Mouse (Mus musculus): ENCODE results near the gene Zfp839.
A peak's percentile ranks its signal among the peaks of the same experiment; 100 is the strongest.

Zfp839 gene

DNA sequence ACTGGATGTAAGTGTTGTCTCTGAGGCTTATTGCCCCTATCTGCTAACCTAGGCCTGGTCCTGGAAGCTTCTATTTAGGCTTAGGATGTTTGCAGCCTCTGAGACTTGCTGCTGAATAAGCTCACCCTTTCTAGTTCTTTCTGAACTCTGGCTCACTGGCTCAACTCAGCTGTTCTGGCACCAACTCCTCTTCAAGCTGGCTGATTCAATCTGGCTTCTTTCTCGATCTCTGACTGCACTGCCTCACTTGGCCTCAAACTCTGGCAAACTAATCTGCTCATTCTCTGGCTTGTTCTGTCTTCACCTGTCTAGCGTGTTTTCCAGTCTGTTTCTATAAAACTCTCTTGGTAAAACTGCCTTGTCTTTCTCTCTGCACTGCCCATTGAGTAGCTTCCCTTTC lies 25.3 kb downstream of the Zfp839 start:
- no peak for DNase-seq (ENCODE audit: low spot score in 2 of 2)

DNA sequence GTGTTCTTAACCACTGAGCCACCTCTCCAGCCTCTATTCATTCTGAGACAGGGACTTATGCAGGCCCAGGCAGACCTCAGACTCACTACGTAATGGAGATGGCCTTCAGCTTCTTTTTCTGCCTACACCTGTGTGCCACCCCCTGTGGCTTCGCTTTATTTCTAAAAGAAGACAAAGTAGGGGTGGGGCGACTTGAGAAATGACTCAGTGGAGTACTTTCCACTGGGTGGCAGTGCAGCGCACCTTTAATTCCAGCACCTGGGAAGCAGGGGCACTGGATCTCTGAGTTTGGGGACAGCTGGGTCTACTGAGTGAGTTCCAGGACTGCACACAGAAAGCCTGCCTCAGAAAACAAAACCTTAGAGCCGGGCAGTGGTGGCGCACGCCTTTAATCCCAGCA lies 32.2 kb downstream of the Zfp839 start:
- no peak for DNase-seq (ENCODE audit: low spot score in 2 of 2)

DNA sequence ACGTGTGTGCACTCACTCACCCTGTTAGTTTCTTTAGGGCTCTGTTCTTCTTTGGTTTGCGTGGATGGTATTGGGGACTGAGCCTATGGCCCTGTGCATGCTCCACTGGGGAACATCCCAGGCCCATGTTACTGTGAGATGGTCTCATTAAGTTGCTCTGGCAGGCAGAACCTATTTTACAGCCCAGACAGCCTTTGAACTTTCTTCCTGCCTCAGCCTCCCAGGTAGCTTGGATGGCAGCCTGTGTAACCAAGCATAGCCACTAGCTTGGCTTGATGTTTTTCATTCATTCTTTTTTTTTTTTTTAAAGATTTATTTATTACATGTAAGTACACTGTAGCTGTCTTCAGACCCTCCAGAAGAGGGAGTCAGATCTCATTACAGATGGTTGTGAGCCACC lies 35.2 kb downstream of the Zfp839 start:
- DNase-seq (ENCODE audit: low spot score in 2 of 2): no peak

GRCm38 (mm10) chr12:110888106-110888505 lies 38.1 kb downstream of the Zfp839 start:
- no peak for DNase-seq (ENCODE audit: low spot score in 2 of 2)

DNA sequence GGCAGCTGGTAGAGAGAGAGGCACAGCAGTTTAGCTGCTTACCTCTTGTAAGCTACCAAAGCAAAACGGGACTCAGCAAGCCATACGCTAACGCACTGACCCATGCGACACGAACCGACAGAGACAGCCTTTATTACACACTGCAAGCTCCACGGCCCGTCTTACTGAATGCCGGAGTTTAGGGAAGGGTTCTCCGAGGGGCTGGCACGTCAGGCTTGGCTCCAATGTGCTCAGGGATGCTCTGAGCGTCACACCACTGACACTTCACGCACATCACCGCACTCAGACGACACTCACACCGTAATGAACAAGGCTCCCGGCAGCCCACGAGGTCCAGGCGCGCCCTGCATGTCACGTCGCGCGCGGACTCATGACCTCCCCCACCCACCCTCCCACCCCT lies 38.6 kb downstream of the Zfp839 start:
- DNase-seq (ENCODE audit: low spot score in 2 of 2): no peak

DNA sequence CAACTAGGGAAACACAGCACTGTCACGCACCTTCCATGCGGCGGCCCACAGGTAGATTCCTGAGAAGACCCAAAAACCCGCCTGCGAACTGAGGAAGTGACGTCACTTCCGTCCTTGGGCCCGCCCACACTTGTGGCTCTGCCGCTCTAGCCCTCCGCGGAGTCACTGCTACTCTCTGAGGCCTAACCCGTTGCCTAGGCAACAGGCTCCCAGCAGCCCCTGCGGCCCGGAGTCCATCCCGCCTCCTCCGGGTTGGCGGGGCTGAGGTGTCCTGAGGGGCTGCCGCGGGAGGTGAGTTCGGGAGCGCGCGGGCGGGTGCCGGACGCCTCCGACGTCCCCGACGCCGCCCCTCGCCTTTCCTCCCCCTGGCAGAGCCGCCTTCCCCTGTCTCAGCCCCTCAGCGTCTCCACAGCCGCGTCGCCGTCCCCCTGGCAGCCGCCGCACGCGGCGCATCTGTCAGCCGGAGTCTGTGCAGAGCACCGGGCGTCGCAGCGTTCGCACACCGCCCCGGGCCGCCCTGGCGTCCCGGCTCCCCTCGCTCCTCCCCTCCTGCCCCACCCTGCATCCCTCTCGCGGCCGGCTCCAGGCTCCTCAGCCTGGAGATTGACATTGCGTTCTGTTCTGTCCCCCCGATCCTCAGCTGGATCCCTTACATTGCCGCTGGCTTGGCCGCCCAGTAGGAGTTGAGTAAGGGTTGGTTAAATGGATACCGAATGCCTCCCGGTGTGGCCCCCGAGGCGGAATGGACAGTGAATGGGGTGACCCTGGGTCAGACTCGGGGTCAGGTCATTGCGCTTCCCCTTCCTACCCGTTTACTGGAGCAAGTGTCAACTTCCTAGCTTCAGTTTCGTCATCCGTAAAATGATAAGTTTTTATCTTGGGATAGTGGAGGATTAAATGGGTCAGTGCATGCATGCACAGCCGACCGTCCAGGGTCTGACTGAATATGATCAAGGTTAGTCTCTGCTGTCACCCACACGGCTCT lies 39.3 kb downstream of the Zfp839 start, which contains the start of the genes Cinp and Tecpr2:
TSS of gene Cinp (minus strand) at position 110 of the 985 bp plus-strand sequence.
TSS of gene Tecpr2 (plus strand) at position 229 of the 985 bp plus-strand sequence.
- peak; percentile 94 to 96 for DNase-seq (ENCODE audit: low spot score in 2 of 2)

GRCm38 (mm10) chr12:110891887-110892286 lies 41.8 kb downstream of the Zfp839 start:
- DNase-seq (ENCODE audit: low spot score in 2 of 2): no peak

- no peak for DNase-seq (ENCODE audit: low spot score in 2 of 2)
Observed at GRCm38 (mm10) chr12:110902106-110902505, 52.1 kb downstream of the Zfp839 start.

GRCm38 (mm10) chr12:110903536-110903935 lies 53.5 kb downstream of the Zfp839 start:
- DNase-seq (ENCODE audit: low spot score in 2 of 2): no peak

DNA sequence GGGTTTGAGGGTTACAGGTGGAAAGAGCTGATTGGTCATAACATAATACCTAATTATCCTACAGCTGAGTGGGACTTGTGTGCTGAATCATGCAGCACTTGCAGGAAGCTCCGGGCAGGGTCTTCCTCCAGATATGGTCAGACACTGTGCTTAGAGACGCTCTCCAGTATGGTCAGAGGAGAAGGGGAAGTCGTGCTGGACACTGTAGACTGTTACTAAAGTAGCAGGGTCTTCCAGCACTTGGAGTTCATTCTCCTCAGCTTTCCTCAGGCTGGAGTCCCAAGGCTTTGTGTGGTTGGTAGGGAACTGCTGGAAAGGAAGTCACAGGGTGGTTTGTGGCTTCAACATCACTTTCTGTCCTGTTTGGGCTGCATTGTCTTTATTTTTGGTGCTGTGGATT lies 57.8 kb downstream of the Zfp839 start:
- DNase-seq (ENCODE audit: low spot score in 2 of 2): no peak

DNA sequence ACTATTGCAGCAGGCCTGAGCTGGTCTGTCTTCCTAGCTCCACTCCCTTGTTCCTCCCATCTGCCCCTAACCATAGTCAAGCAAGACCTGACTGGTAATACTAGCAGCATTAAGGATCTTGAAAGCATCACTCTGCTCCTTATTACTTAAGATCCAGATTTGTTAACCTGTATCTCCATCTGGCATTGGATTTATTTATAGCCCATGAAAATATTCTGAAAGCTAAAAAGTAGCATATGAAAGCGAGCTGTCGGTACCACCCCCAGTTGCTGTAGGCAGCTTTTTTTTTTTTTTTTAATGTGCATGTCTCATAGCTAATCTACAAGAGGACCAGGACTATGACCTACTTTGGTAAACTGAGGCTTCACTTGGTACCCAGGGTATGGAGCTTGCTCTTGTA lies 59.9 kb downstream of the Zfp839 start:
- peak in 1 of 2 experiments; percentile 53 for DNase-seq (ENCODE audit: low spot score in 2 of 2)

DNA sequence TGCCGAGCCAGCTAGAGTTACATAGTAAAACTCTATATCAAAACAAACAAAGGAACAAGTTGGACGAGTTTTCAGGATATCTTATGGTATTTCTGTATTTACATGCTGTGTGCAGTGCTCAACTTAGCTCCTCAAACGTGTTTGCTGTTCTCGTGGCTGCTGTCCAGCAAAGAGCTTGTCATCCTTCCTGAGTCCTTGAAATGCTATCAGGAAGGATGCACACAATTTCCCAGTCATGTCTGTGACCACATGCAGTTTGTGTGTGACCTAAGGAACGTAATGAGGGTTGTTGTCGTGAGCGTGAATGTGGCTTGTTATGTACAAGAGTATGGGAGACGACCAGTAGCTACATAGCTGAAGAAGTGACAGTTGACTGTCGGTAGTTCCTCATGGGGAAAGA lies 65.7 kb downstream of the Zfp839 start:
- no peak for DNase-seq (ENCODE audit: low spot score in 2 of 2)

Measured in left cerebral cortex, adult 9 months (tissue).